Mouse (Mus musculus) limb, embryonic 11.5 days (tissue): ENCODE results near the gene Slc25a22. TPM values are rescaled to one million over a fixed set of nuclear protein-coding genes. Genes with fewer than 3 reads are reported as not detected.

Experiments used
- ATAC-seq: fragments of 200-750 bp; cut with Nextera tagmentation; 2 replicates; pipeline ENCODE4 v1.8.0; 2017; ENCODE audit warnings: low read depth; ENCODE audit not compliant: insufficient number of reproducible peaks, low FRiP score, low TSS enrichment
- DNase-seq: peaks from one replicate; pipeline ENCODE4 v3.0.0-alpha.2; 2015; ENCODE audit warnings: low spot score
- H3K27ac ChIP-seq: fragments of 300-500 bp; sonication (generic); replicated peaks from 2 replicates; pipeline ENCODE4 v1.5.1; 2014; ENCODE audit warnings: low read depth, mild to moderate bottlenecking, low read length
- H3K27me3 ChIP-seq: fragments of 300-500 bp; sonication (generic); 2 replicates; pipeline ENCODE4 v1.6.1; 2014; ENCODE audit warnings: mild to moderate bottlenecking, low read length, mixed read lengths; ENCODE audit not compliant: control insufficient read depth, insufficient read depth
- H3K36me3 ChIP-seq: fragments of 300-500 bp; sonication (generic); 2 replicates; pipeline ENCODE4 v1.6.1; 2014; ENCODE audit warnings: mild to moderate bottlenecking, low read length, moderate library complexity, mixed read lengths; ENCODE audit not compliant: control insufficient read depth, insufficient read depth
- H3K4me1 ChIP-seq: fragments of 300-500 bp; sonication (generic); 2 replicates; pipeline ENCODE4 v1.6.1; 2014; ENCODE audit warnings: low read length, mixed read lengths; ENCODE audit not compliant: control insufficient read depth, insufficient read depth
- H3K4me2 ChIP-seq: fragments of 300-500 bp; sonication (generic); 2 replicates; pipeline ENCODE4 v1.6.1; 2014; ENCODE audit warnings: low read depth, mild to moderate bottlenecking, moderate library complexity; ENCODE audit not compliant: severe bottlenecking
- H3K4me3 ChIP-seq: fragments of 300-500 bp; sonication (generic); 2 replicates; pipeline ENCODE4 v1.5.1; 2014; ENCODE audit warnings: low read depth, low read length
- H3K9ac ChIP-seq: fragments of 300-500 bp; sonication (generic); 2 replicates; pipeline ENCODE4 v1.6.1; 2014; ENCODE audit warnings: mild to moderate bottlenecking, low read length
- H3K9me3 ChIP-seq: fragments of 300-500 bp; sonication (generic); 2 replicates; pipeline ENCODE4 v1.6.1; 2016; ENCODE audit warnings: low read length; ENCODE audit not compliant: control insufficient read depth
- WGBS: fragments of 180-500 bp; shearing (Covaris S2); extraction: QIAGEN DNeasy Blood & Tissue Kit; methylation state at CpG from one replicate; pipeline ENCODE4 v1.1.7; 2014; 5-methylcytosine and 5-hydroxymethylcytosine counted together
- polyA plus RNA-seq: library from polyadenylated mRNA; unstranded; fragments of >200 nt; fragmentation: Nextera tagmentation; extraction: Ambion mirVana; gene quantifications from 2 replicates; pipeline ENCODE4 v1.2.1, GENCODE M21; 2014

Gene Slc25a22
- polyA plus RNA-seq, 1 experiment from 2014 or later = 34.8 TPM

GRCm38 (mm10) chr7:141426948-141427730, 10.6 kb downstream of the Slc25a22 start:
- H3K27me3 ChIP-seq = no peaks in the 10 kb centered on the region
- ATAC-seq (no peak), DNase-seq (no peak)
- H3K27ac ChIP-seq = no peak overlapping the region
- no peaks in the 10 kb centered on the region; the same call in 1 of the 2 replicates for H3K36me3 ChIP-seq
- no peaks in the 10 kb centered on the region for H3K9me3 ChIP-seq
- H3K4me1 ChIP-seq = peaks cover 4% of the 10 kb centered on the region; the same call in 1 of the 2 replicates
- no peak overlapping the region for H3K4me3 ChIP-seq
- H3K4me2 ChIP-seq = no peak overlapping the region
- no peak overlapping the region for H3K9ac ChIP-seq
- 80% methylated on average over 12 of the region's 12 CpGs for WGBS

DNA sequence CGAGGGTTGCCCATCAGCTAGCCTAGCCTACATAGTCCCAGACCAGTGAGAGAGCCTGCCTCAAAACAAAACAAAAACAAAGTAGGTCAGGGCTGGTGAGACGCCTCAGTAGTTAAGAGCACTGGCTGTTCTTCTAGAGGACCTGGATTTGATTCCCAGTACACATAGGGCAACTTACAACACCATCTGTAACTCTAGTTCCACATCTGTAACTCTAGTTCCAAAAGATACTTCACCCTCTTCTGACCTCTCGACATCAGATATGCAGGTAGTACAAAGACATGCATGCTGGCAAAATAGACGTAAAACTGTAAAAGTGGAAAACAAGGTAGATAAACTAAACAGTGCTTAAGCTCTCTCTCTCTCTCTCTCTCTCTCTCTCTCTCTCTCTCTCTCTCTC, 13.9 kb downstream of the Slc25a22 start:
- H3K4me1 ChIP-seq = peaks cover under 1% of the 10 kb centered on the region; the same call in 1 of the 2 replicates
- no peak overlapping the region for H3K27ac ChIP-seq
- H3K4me2 ChIP-seq = no peak overlapping the region
- H3K4me3 ChIP-seq = no peak overlapping the region
- ATAC-seq (no peak), DNase-seq (no peak)
- H3K9me3 ChIP-seq = no peaks in the 10 kb centered on the region
- no peak overlapping the region for H3K9ac ChIP-seq
- 81% methylated on average over 4 of the region's 4 CpGs for WGBS
- no peaks in the 10 kb centered on the region for H3K36me3 ChIP-seq
- no peaks in the 10 kb centered on the region for H3K27me3 ChIP-seq

DNA sequence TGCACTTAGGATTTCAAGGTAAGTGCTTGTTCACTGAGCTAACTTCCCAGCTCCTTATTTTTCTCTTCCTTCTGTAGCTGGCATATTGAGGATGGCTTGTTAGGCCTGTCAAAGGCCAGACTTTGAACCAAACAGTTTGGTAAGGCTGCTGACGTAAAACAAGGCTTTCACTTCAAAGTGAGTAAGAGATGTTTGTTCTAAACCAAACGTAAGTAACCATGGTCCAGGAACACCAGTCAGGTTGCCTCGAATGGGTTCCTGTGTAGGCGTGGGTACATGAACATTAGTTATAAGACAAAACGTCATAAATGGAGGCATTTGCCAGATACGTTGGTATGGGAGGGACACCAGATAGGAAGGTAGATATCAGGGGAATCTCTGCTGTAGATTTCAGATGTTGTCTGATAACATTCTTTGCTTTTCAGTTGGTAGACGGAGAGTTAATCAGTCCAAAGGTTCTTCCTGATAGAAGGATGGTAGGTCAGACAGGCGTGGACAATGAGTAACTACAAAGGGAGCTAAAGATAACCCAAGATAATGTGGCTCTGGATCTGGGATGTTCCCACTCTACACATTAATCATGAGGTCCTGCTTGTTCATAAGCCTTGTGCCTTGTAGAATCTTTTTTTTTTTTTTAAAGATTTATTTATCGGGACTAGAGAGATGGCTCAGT, 17.5 kb downstream of the Slc25a22 start:
- 81% methylated on average over 9 of the region's 9 CpGs for WGBS
- Histone ChIP-seq H3K4me1 (no peaks in the 10 kb centered on the region), H3K4me2 (no peak overlapping the region), H3K4me3 (no peak overlapping the region), H3K9me3 (no peaks in the 10 kb centered on the region), H3K27ac (no peak overlapping the region), H3K9ac (no peak overlapping the region), H3K27me3 (no peaks in the 10 kb centered on the region), H3K36me3 (no peaks in the 10 kb centered on the region)
- ATAC-seq = no peak
- DNase-seq = no peak

GRCm38 (mm10) chr7:141418970-141419369, 18.7 kb downstream of the Slc25a22 start:
- Histone ChIP-seq H3K4me3 (no peak overlapping the region), H3K4me1 (no peaks in the 10 kb centered on the region), H3K9ac (no peak overlapping the region), H3K27ac (no peak overlapping the region), H3K27me3 (no peaks in the 10 kb centered on the region), H3K4me2 (no peak overlapping the region), H3K9me3 (no peaks in the 10 kb centered on the region), H3K36me3 (no peaks in the 10 kb centered on the region)
- ATAC-seq (no peak), DNase-seq (no peak)
- 55% methylated on average over 7 of the region's 7 CpGs for WGBS

- WGBS = 67% methylated on average over 8 of the region's 8 CpGs
- peaks cover 3% of the 10 kb centered on the region; the same call in 1 of the 2 replicates for H3K4me1 ChIP-seq
- ATAC-seq (no peak), DNase-seq (no peak)
- H3K9me3 ChIP-seq = no peaks in the 10 kb centered on the region
- H3K36me3 ChIP-seq = no peaks in the 10 kb centered on the region
- no peak overlapping the region for H3K27ac ChIP-seq
- H3K4me2 ChIP-seq = no peak overlapping the region
- no peak overlapping the region for H3K4me3 ChIP-seq
- H3K9ac ChIP-seq = no peak overlapping the region
- no peaks in the 10 kb centered on the region for H3K27me3 ChIP-seq
Observed at GRCm38 (mm10) chr7:141417731-141418681, 19.7 kb downstream of the Slc25a22 start.

GRCm38 (mm10) chr7:141416144-141416841, 21.4 kb downstream of the Slc25a22 start:
- WGBS = 81% methylated on average over 6 of the region's 6 CpGs
- Histone ChIP-seq H3K36me3 (no peaks in the 10 kb centered on the region), H3K4me2 (no peak overlapping the region), H3K9ac (no peak overlapping the region), H3K4me3 (no peak overlapping the region), H3K9me3 (no peaks in the 10 kb centered on the region), H3K4me1 (peaks cover 4% of the 10 kb centered on the region; the same call in 1 of the 2 replicates), H3K27me3 (no peaks in the 10 kb centered on the region), H3K27ac (no peak overlapping the region)
- ATAC-seq (no peak), DNase-seq (no peak)

DNA sequence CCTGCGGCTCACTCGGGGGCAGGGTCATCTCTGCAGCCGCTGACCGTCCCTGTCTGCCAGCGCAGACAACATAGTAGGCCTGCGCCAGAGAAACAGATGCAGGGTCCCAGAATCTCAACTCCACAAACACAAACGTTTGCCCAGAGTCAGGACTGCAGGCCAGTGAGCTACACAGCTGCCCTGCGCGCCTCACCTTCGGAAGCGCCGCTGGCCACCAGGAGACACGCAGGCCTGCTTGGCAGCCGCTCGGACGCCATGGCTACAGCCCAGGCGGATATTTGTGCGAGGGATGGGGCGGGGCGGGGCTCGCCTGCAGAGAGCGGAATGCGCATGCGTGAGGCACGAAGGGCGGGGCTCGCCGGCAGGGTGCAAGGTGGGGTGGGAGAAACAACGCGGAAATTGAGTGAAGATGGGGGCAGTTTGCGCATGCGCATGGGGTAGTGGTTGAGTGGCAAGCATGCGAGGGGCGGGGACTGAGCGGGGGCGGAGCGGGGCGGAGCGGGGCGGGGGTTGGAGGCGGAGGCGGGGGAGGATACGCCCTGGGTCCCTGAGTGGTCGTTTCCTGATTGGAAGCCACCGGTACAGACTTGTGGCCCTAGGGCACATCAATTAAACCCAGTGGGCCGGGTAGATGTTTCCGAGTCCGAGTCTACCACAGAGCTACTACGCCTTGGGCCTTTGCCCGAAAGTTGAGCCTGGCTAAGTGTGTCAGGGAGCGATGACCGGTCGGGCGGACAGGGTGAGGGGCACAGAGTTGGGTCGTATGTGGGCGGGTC, 23.7 kb downstream of the Slc25a22 start, which contains the start of gene Gatd1:
TSS of gene Gatd1 (minus strand) at position 328 of the 776 bp plus-strand sequence.
- Histone ChIP-seq H3K27me3 (no peaks in the 10 kb centered on the region), H3K27ac (0 out of 2 replicates have a peak within 1 kb of the TSS, but pooled peaks have one; percentile 36), H3K36me3 (0 out of 2 replicates have a peak, but pooled peaks cover 2% of the 10 kb centered on the region), H3K9me3 (no peaks in the 10 kb centered on the region), H3K4me3 (peak within 1 kb of the TSS; percentile 83), H3K4me1 (peaks cover 4% of the 10 kb centered on the region; the same call in 1 of the 2 replicates), H3K4me2 (peak within 1 kb of the TSS; percentile 87), H3K9ac (peak within 1 kb of the TSS; percentile 77)
- WGBS = under 1% methylated on average over 56 of the region's 56 CpGs
- ATAC-seq (peak; percentile 85), DNase-seq (peak; percentile 100)
